23 mouse cellular contexts compared by ENCODE assay signal in the genomic region with DNA sequence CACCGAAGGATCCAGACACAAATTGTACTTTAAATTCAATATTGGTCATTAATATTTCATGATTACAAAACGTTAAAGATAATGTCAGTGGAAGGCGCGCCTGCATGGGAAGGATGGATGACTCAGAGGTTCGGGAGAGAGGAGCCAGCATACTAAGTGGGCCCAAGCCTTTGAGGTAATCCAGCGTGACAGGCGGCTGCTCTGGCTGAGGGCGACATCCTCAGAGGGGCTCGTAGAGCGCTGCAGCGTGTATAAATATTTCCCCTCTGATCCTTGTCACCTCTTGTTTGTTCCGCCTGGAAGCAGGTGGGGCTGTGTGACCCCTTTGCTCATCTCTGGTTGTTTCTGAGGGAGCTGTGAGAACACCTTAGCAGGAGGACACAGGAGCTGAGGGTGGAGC. TPM values are rescaled to one million over a fixed set of nuclear protein-coding genes. Genes with fewer than 3 reads are reported as not detected.
DNase-seq lines count a peak whose midpoint lies in the region; ATAC-seq and TF ChIP-seq lines count a peak whose summit lies in the region.
"Had no signal": no experiment of that assay in that cellular context is flagged by ENCODE, and none has a peak within 500 bp of the region (broad histone marks: within the 10 kb centered on the region; RNA-seq: fewer than 3 reads in every experiment).

No protein-coding gene starts in this region.

- H3K36me3 ChIP-seq in hindbrain, embryonic 15.5 days: no peaks in the 10 kb centered on the region
- H3K36me3 ChIP-seq in midbrain, embryonic 16.5 days (ENCODE audit: control insufficient read depth, insufficient read depth, low read length): no peaks in the 10 kb centered on the region
- H3K36me3 ChIP-seq in limb, embryonic 10.5 days: no peaks in the 10 kb centered on the region
- H3K36me3 ChIP-seq: heart, embryonic 13.5 days; limb, embryonic 13.5 days; liver, embryonic 15.5 days; neural tube, embryonic 13.5 days had no signal

- 0 out of 2 replicates have a peak, but pooled peaks have one; percentile 35 for ATAC-seq in hindbrain, embryonic 15.5 days (ENCODE audit: low FRiP score, low read depth)
- ATAC-seq in midbrain, embryonic 16.5 days: no peak; the same call in 1 of the 2 replicates
- ATAC-seq in erythroblast, adult 5-6 weeks (replicated peaks; ENCODE audit: low FRiP score, poor library complexity, severe bottlenecking): no peak
- ATAC-seq: Patski had no signal

- TF ChIP-seq CTCF in brain, embryonic 14.5 days (IDR thresholded peaks at IDR 0.05; ENCODE audit: borderline replicate concordance, extremely low read depth, insufficient read depth, insufficient read length): no peak

- H3K9ac ChIP-seq in hindbrain, embryonic 15.5 days: no peak overlapping the region
- peak overlapping the region; percentile 36; the same call in 1 of the 2 replicates for H3K9ac ChIP-seq in midbrain, embryonic 16.5 days (ENCODE audit: low read depth, low read length)
- H3K9ac ChIP-seq: heart, embryonic 13.5 days; limb, embryonic 13.5 days; liver, embryonic 15.5 days; neural tube, embryonic 13.5 days had no signal

- no peak overlapping the region for H3K4me3 ChIP-seq in hindbrain, embryonic 15.5 days
- no peak overlapping the region for H3K4me3 ChIP-seq in midbrain, embryonic 16.5 days (ENCODE audit: low read depth, low read length)
- no peak overlapping the region for H3K4me3 ChIP-seq in limb, embryonic 10.5 days
- H3K4me3 ChIP-seq: heart, embryonic 13.5 days; limb, embryonic 13.5 days; liver, embryonic 15.5 days; megakaryocyte, embryonic 14.5 days; neural tube, embryonic 13.5 days had no signal

- H3K4me1 ChIP-seq in hindbrain, embryonic 15.5 days (replicated peaks): peaks cover 42% of the 10 kb centered on the region
- peaks cover 27% of the 10 kb centered on the region for H3K4me1 ChIP-seq in midbrain, embryonic 16.5 days (ENCODE audit: control insufficient read depth, insufficient read depth, low read length)
- peaks cover 41% of the 10 kb centered on the region for H3K4me1 ChIP-seq in limb, embryonic 10.5 days

- WGBS in hindbrain, embryonic 15.5 days: 6% methylated on average over 12 of the region's 12 CpGs
- WGBS in midbrain, embryonic 16.5 days: 11% methylated on average over 12 of the region's 12 CpGs
- WGBS in limb, embryonic 10.5 days: 50% methylated on average over 12 of the region's 12 CpGs

- H3K27me3 ChIP-seq in hindbrain, embryonic 15.5 days: no peaks in the 10 kb centered on the region
- no peaks in the 10 kb centered on the region for H3K27me3 ChIP-seq in midbrain, embryonic 16.5 days (ENCODE audit: control insufficient read depth, insufficient read depth, low read depth, low read length)
- H3K27me3 ChIP-seq in limb, embryonic 10.5 days (ENCODE audit: low read depth, poor library complexity, severe bottlenecking): peaks cover 93% of the 10 kb centered on the region

- peak; percentile 50 for DNase-seq in embryo, embryonic 10 days (ENCODE audit: low spot score)
- DNase-seq in embryo, embryonic 9.5 days (ENCODE audit: extremely low spot score): no peak
- DNase-seq in brain, embryonic 14.5 days (ENCODE audit: low read depth): peak; percentile 79
- no peak for DNase-seq in layer of hippocampus, adult 18-20 months (ENCODE audit: low spot score in 2 of 2)
- DNase-seq in limb, embryonic 10.5 days (ENCODE audit: low spot score): no peak
- DNase-seq: cerebellum, adult 2 months; lung, postnatal 10 days; thymus, adult 2 months had no signal

- H3K27ac ChIP-seq in hindbrain, embryonic 15.5 days (replicated peaks): no peak overlapping the region
- H3K27ac ChIP-seq in midbrain, embryonic 16.5 days (ENCODE audit: low read length): no peak overlapping the region; the same call in none of the 2 replicates
- H3K27ac ChIP-seq in limb, embryonic 10.5 days: no peak overlapping the region
- H3K27ac ChIP-seq: heart, embryonic 13.5 days; limb, embryonic 13.5 days; liver, embryonic 15.5 days; neural tube, embryonic 13.5 days had no signal

- no peak for TF ChIP-seq POLR2A in brain, embryonic 14.5 days (IDR thresholded peaks at IDR 0.05; ENCODE audit: borderline replicate concordance, extremely low read depth, insufficient read depth, insufficient read length, poor library complexity, severe bottlenecking)

- H3K9me3 ChIP-seq in hindbrain, embryonic 15.5 days: no peaks in the 10 kb centered on the region
- H3K9me3 ChIP-seq in midbrain, embryonic 16.5 days (replicated peaks; ENCODE audit: control insufficient read depth, low read length, poor library complexity, severe bottlenecking): no peaks in the 10 kb centered on the region
- H3K9me3 ChIP-seq in limb, embryonic 10.5 days (replicated peaks): no peaks in the 10 kb centered on the region
- H3K9me3 ChIP-seq: heart, embryonic 13.5 days; limb, embryonic 13.5 days; liver, embryonic 15.5 days; megakaryocyte, embryonic 14.5 days; neural tube, embryonic 13.5 days had no signal

- H3K4me2 ChIP-seq in hindbrain, embryonic 15.5 days: no peak overlapping the region
- no peak overlapping the region for H3K4me2 ChIP-seq in midbrain, embryonic 16.5 days (ENCODE audit: low read length)
- H3K4me2 ChIP-seq: heart, embryonic 13.5 days; limb, embryonic 13.5 days; liver, embryonic 15.5 days; neural tube, embryonic 13.5 days had no signal

RNA-seq across cellular contexts. Expression of a gene that starts 40.9 kb away (rescaled TPM):
- not detected in 2 replicates for polyA plus RNA-seq in brain, embryonic 14.5 days (2012; rRNA removed)
- not detected in 2 replicates for polyA plus RNA-seq in hindbrain, embryonic 15.5 days (2015; fragmentation: Nextera tagmentation; extraction: Ambion mirVana)
- not detected in 2 replicates for polyA plus RNA-seq in midbrain, embryonic 16.5 days (2015; fragmentation: Nextera tagmentation; extraction: Ambion mirVana)
- total RNA-seq in erythroblast, adult 5-6 weeks (2015; ENCODE audit: low replicate concordance): not detected in 2 replicates
- not detected in 2 replicates for total RNA-seq in erythroblast, adult 5-6 weeks (2017; ENCODE audit: low replicate concordance)
- total RNA-seq in layer of hippocampus, adult 18-20 months (2021): not detected
- not detected in 2 replicates for polyA plus RNA-seq in limb, embryonic 10.5 days (2016; fragmentation: Nextera tagmentation; extraction: Ambion mirVana)
- total RNA-seq: CH12.LX; layer of hippocampus, adult 8-10 months; left cerebral cortex, adult 8-10 months had no signal
- polyA plus RNA-seq: cerebellum, adult 2 months; cortical plate, adult 2 months; gonadal fat pad, adult 2 months; heart, embryonic 13.5 days; kidney, embryonic 14.5 days; limb, embryonic 13.5 days; liver, embryonic 15.5 days; neural tube, embryonic 13.5 days; Patski; thymus, adult 2 months had no signal

Comparison
In these comparisons a context has a peak if more than half of its experiments do, and no peak if none do; other contexts are left out.
1. DNase-seq: peak in embryo, embryonic 10 days (single experiment) and brain, embryonic 14.5 days (single experiment); none in embryo, embryonic 9.5 days (single experiment), layer of hippocampus, adult 18-20 months (0 of 2) and limb, embryonic 10.5 days (single experiment).